Mouse (Mus musculus): ENCODE results near the gene Sell.

Sell gene

GRCm38 (mm10) chr1:164075416-164075815, 13.6 kb downstream of the Sell start:
- DNase-seq: no peak

DNA sequence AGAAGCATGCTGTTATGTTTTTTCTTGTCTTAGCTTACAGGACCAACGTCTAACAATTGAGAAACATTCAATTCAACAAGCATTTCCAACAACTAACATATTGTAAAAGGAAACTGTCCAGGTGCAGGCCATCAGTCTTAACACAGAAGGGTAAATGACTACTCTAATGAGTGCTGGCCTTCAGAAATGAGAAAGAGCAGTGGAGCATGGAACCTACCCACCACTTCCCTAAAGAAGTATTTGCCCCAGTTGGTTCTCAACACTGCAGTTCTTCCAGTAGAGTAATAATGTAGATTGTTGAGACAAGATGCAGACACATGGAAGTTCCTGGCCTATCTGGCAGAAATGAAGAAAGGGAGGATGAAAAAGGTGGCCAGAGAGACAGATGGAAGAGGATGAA, 14.7 kb downstream of the Sell start:
- DNase-seq: no peak

DNA sequence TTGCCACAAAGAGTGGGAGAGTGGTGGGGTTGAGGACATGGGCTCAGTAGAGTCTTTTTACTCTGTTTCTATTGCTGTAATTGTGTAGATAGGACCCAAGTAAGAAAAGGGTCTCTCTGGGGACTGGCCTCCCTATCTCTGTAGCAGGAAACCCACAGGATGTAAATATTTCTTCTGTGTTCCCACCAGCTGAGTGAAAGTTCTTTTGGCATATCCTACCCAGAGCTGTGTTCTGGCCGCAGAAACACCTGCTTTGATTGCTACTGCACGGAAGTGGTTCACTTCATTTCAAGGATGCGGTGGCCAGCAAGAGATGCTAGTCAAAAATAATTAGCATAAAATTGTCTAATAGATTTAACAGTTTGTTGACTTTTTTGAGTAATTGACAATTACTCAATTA, 15.2 kb downstream of the Sell start:
- no peak for DNase-seq

DNA sequence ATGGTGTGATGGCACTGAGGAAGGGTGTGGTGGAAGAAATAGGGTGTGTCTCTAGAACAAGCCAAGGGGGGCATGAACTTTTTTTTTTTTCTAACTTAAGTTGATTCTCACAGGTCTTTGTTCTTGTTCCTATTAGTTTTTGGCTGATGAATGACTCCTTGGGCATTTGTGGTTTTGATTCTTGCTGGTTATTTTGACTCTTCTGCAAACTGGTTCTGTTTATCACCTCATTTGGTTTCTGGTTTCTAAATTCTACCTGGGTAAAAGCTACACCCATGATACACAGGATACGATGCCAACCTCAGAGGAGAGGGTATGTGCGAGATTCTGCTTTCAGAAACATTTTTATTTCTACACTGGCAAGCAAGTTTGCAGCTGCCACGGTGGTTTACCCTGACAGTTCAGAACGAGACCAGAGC, 16.6 kb downstream of the Sell start:
- peak; percentile 76 for DNase-seq

DNA sequence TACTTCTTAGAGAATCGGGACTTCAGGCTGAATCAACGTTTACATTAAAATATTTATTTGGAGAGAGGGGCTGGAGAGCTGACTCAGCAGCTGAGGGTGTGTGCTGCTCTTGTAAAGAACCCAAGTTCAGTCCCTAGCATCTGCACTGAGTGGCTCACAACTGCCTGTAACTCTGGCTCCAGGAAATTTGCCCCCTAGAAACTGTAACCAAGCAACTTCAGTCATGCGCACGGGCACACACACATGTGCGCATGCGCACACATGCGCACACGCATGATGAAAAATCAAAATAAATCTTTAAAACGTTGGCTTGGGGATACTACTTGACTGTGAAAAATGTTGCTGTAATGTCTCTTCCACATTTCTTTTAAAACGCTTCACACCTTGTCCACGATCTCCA, 17.3 kb downstream of the Sell start:
- DNase-seq: peak; percentile 58

DNA sequence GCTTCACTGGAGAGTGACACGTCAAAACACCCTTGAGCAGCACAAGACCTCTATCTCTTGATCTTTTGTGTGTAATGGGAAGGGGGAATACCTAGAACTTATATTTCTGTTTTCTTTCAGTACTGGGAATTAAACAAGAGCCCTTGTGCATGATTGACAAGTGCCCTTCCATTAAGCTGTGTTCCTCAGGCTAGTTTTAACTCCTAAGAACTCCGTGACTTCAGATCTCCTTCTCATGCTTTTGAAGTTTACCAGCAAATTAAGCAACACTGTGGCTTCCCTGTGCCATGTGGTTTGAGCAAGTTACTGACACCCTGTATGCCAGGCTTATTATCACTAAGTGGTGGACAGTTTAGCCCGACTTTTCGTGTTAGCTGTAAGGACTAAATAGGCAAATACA, 21.3 kb downstream of the Sell start:
- no peak for DNase-seq

GRCm38 (mm10) chr1:164086797-164087196, 25.0 kb downstream of the Sell start:
- no peak for DNase-seq

- DNase-seq: no peak
These were observed 26.1 kb downstream of the Sell start for GRCm38 (mm10) chr1:164087872-164088271.

GRCm38 (mm10) chr1:164096780-164097179, 35.0 kb downstream of the Sell start:
- peak; percentile 94 for DNase-seq

DNA sequence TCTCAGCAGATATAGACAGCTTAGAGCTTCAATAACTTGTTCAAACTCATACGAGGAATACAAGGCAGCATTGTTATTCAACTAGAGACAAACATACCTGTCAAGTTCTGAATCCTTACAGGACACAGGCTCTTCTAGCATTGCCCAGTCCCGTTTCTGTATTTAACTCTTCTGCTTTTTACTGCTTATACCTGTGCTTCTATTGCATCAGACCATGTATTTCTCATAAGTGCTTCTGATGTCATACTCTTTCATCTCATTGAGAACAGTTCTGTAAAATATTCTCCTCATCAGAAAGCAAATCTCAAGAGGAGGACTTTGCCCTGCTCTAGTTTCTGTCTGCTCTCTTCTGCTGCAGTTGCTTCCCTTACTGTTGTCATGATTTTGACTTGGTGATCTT, 36.1 kb downstream of the Sell start:
- no peak for DNase-seq

GRCm38 (mm10) chr1:164098372-164098771, 36.6 kb downstream of the Sell start:
- DNase-seq: no peak

DNA sequence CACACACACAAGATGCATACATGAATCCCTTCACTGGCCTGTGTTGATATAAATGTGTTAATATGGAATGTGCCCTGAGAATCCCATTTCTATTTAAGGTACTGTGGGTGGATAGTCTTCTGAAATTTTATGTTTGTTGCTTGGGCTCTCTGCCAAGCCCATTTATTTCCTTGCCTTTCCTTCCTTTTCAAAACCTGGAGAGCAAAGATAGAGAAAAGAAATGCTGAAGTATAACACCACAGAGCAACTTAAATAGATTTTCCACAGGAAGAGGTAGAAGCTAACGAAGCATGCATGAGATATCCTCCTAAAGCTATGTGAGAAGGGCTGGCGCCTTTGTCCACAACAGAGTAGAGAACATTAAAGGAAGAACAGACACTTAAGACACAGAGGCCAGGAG, 48.0 kb downstream of the Sell start:
- DNase-seq: peak; percentile 43

DNA sequence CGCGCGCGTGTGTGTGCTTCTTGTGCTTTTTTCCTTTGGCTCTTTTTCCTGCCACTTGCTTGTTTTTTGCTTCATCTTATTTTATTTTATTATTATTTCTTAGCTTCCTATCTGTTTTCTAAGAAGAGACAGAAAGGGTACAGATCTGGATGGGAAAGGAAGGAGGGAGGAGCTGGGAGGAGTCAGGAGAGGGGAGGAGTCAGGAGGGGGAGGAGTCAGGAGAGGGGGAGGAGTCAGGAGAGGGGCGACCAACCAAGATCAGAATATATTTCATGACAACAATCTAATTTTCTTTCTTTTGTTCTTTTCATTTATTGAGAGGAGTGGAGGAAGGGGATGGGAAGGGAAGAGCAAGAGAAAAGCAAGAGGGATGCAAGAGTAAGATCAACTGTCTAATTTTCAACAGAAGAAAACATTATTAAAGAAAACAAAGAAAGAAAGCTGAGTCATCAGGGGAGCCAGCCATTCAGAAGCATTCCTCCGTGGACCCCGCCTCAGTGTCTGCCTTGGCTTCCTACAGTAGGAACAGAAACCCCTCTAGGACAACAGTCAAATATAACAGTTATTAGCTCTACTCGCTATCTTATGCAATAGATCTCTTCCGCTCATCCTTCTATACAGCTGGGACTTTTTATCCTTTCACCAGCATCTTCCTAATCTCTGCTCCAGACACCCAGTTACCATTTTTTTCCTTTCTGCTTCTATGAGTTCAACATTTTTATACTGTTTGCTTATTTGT, 49.0 kb downstream of the Sell start:
- DNase-seq: no peak

GRCm38 (mm10) chr1:164114280-164114679, 52.5 kb downstream of the Sell start:
- no peak for DNase-seq

GRCm38 (mm10) chr1:164114947-164115493, 53.2 kb downstream of the Sell start, which contains the start of gene Selp:
Gene Selp (plus strand): TSS chr1:164115264.
- DNase-seq: peak; percentile 86

GRCm38 (mm10) chr1:164115647-164116046, 53.9 kb downstream of the Sell start:
- DNase-seq: no peak

DNA sequence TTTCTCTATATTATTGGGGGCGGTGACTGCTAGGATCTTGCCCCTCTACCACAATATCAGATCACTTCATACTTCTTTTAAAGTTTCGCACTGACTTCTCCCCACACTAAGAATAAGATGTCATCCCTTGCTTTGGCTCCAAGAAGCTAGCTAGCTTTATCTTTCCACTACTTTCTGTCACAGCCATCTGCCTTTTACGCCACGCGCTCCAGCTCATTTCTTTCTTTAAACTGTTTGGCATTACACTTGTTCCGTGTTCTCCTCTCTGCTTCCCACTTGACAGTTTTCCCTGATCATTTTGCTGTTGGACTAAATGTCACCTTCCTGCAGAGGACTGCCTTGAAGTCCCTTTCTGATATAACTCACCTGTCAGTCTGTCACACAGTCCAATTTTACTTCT, 56.1 kb downstream of the Sell start:
- peak; percentile 52 for DNase-seq

DNA sequence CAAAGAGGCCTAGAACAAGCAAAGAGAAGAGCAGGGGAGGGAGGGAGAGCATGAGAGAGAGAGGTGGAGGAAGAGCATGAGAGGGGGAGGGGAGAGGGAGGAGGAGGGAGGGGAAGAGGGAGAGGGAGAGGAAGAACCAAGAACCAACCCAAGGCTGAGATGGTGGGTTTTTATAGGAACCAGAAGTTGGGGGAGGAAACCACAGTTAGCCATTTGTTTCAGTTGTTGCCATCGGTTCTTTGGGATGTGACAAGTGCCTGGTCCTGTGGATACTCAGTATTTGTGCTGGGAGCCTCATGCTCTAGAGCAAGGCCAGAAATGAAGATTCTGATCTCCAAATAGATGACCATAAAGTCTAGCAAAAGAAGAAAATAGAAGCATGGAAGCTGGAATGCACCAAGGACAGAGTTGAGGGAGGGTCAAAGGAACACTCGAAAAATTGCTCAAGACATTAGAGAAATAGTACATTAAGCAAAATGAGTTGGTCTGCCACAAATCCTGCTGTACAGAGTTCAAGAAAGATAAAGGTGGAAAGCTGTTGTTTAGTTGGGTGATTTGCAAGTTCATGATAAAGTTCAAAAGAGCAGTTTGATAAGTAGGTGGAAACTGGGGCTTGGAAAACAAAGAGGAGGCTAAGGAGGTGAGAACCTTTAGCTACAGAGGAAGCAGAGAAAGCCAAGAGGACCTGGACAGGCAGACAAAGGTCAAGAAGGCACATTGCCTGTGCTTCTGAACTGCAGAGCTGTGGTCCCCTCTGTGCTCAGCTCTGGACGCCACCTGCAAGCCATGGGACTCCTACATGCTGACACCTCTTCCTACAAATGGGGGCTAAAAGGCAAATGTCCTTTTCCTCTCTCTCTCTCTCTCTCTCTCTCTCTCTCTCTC, 58.4 kb downstream of the Sell start:
- DNase-seq: peak; percentile 37

DNA sequence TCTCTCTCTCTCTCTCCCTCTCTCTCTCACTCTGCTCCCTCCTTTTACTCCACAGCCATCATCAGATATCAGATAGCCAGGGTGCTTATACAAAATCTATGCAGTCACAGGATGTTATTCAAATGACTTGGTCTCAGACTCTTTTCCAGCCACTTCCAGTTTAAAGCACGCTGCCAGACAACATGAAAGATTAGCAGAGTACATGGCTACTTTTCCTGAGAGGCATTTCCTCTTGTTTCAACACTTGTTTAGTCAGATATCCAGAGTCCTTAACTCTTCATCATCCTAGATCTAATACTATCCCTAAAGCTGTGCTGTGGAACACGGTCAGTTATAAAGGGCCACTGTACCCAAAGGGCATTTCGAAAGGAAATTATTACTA, 59.0 kb downstream of the Sell start:
- DNase-seq: peak; percentile 66

DNA sequence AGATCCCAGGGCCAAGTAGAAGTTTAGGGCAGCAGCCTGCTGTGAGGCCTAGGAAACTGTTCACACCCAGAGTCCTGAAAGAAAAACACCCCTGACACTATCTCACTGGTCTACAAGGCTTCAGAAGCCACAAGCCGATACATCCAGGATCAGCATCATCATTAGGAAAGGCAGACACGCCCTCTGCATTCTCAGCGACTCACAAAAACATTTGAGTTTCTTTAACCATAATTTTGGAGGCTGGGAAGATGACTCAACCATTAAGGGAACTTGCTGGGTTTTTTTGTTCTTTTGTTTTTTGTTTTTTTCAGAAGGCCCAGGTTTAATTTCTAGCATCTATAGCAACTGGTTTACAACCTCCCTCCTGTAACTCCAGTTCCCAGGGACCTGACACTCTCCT, 62.1 kb downstream of the Sell start:
- DNase-seq: no peak

GRCm38 (mm10) chr1:164130013-164130412, 68.2 kb downstream of the Sell start:
- peak; percentile 49 for DNase-seq

DNA sequence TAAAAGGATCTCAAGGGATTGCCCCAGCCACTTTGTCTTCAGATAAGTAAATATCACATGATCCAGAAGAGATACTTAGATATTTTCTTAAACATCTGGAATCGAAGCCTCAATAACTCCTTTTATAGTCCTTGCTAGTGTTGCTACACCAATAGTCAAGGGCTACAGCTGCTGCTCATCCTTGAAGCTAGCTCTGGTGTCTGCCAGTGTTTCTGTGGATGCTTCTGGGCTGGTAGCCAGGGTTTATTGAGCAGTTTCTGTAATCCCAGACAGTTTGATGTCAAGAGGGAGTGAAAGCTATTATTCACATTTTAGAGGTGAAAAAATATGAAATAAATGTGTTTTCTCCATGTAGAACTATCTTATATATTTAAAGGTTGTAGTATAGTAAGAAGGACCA, 70.8 kb downstream of the Sell start:
- DNase-seq: no peak
